Mouse (Mus musculus) gonadal fat pad, adult 2 months (tissue): ENCODE results near the gene Arhgap28. TPM values are rescaled to one million over a fixed set of nuclear protein-coding genes. Genes with fewer than 3 reads are reported as not detected.

Source experiments
- DNase-seq: peaks from one replicate; pipeline ENCODE4 v3.0.0-alpha.2; 2012; ENCODE audit warnings: low read depth
- polyA plus RNA-seq: library from polyadenylated mRNA; depleted of rRNA; stranded (reverse); fragments of >200 nt; gene quantifications from 2 replicates; pipeline ENCODE4 v1.2.3, GENCODE M21; 2012

The Arhgap28 gene
- polyA plus RNA-seq, 1 experiment = 3.9 TPM

DNA sequence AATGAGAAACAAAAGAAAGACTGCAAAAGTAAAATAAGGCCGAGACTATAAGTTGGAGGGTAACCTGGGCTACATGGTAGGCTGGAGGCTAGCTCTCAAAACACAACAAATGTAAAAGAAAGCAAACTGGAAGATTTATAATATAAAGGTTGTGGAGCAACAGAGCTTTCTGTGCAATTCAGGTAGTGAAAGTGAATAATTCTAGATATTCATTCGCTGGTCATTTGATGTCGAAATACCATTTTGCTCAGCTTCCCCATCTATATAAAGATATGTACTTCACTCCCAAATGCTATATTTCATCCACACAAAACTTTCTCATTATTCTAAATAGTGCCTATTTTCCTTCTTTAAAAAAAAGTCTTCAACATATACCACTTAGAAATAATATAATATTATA is 66.9 kb downstream of the Arhgap28 start:
- no peak for DNase-seq

DNA sequence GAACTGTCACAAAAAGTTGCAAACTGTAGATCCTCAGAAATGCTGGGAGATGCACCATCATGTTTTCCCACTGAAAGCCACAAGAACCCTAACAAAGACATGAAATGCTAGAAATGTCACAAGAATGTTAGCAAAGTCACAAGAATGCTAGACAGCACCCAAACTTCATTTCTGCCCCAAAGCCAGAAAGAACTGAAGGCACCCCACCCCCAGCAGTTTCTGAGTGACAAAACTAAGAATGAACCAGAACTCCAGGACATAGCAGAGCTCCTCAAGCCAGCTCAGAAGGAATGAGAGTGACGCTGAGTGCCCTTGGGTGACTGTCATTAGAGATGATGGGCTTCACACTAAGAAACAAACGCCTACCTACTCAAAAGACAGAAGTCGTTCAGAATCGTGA is 68.4 kb downstream of the Arhgap28 start:
- no peak for DNase-seq

DNA sequence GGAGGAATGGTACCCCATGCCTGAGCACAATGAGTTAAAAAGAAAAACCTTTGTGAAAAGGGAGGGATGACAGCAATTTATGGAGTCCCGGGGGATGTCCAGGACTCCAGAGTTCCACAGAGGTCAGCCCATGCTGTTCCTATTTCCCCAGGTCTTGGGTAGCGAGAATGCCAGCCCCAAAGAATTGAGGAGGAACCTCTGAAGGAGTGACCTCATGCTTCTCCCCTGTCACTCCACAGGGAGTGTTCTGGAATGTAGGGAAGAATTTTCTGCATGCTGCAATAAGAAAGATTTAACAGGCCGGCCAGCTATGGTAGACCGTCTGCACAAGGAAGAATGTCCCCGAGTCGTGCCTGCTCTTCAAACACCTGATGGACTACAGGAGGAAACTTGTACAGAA is 72.5 kb downstream of the Arhgap28 start:
- no peak for DNase-seq

DNA sequence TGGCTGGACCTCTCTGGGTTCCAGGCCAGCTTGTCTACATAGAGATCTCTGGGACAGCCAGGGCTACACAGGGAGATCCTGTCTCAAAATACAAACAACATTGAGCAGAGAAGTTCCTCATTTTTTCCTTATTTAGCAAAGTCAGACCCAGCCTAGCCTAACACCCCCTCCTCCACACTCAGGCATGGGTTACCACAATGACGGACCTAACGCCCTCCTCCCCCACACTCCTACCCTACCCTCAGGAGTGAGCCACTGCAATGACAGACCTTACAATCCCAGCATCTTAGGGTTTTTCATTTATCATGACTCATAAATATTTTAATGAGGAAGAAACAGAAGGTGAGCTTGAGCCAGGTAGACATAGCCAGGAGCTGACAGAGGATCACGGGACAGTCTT is 73.0 kb downstream of the Arhgap28 start:
- DNase-seq = no peak

DNA sequence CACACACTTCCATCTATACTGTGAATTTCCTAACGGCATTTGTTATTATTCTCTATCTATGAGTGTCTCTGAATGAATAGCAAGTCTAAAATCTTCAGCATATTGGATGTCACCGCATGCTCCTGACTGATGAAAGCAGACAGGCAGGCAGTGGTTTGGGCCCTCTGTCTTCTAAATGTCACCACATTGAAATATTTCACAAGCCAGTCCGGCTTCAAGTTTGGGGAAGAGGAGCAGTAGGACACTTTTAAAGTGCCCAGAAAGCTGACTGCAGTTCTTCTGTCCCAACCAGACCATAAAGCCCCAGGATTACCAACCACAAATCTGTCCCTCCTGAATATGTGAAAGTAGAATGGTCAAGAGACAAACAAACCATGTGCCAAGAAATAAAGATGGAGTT is 73.5 kb downstream of the Arhgap28 start:
- DNase-seq = no peak

DNA sequence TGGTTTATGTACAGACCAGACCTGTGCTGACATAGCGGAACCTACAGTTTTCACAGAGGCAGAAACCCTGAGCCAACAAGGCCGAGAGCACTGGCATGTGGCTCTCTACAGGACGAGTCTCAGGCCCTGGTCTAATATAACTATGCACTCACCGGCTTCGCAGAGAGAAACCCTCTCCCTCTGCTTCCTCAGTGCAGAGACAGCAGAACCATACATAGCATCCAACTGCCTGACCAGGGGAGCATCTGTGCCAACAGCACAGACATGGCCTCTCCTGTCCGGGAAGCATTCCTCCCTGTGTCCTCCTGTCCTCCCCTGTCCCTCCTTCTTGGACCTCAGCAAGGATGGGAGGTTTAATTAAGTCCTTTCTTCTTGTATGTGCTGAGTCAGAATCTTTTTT is 75.6 kb downstream of the Arhgap28 start:
- no peak for DNase-seq

DNA sequence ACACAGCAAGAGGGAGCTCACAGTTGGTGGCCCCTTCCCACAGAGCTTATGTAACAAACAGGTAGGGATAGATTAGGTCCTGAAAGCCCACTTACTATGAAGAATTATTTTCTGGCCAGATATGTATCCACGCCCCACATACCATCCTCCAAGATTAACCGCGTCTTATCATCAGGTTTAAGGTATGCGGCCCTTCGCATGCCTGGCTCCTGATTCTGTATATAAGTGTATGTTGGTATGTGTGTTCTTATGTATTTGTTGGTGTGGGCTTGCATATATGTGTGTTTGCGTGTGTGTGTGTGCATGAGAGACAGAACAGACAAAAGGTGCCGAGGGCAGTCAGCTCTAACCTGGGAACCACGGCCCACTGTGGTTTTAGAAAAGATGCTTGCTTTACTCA is 76.1 kb downstream of the Arhgap28 start:
- DNase-seq = no peak

DNA sequence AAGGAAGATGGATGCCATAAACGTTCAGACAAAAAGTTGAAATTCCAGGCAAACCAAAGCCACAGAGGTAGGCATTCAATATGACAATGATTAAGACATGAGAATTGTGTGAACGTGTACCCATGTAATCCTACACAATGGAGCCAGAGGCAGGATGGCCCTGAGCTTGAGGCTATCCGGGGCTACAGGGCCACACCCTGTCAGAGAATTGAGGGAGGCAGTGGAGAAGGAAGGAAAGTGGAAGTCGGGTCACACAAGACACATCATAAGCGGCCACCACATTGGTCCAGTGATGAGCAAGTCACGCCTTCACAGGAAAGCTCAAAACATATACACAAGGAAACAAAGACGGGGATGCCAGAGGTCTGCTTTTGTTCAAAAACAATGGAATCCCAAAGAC is 84.0 kb downstream of the Arhgap28 start:
- DNase-seq = no peak

DNA sequence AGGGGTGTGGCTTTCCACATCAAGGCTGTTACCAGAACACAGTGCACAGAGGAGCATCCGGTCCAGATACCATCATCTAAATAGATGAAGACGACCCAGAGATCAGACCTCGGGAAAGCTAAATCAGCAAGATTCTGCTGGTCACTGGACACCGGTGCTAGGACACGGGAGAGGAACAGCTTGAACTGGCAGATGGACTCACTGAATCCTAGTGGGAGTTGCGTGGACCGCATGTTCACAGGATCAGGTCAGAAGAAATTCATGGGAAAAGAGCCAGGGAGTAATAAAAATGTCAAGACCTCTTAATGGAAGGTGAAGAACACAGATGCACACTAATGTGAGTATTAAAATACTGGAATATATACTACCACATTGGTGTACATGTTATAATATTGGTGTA is 85.7 kb downstream of the Arhgap28 start:
- no peak for DNase-seq

DNA sequence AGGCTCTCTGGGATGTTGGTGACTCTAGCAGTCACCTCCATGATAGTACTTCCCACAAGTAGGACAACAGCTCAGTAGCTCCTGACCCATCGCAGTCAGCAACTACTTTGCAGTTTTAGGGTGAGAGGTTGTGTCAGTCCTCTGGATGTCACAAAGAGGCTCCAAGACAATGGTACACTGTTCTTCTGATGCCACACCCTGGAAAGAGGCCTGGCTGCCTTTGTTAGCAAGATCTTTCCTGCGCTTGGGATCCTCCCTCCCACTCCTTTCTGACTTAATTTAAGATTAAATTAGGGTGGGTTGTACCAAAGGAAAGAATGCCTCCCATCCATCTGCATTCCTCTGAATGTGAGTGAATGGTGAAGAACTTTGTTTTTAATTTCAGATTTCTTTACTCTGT is 87.0 kb downstream of the Arhgap28 start:
- DNase-seq = no peak

DNA sequence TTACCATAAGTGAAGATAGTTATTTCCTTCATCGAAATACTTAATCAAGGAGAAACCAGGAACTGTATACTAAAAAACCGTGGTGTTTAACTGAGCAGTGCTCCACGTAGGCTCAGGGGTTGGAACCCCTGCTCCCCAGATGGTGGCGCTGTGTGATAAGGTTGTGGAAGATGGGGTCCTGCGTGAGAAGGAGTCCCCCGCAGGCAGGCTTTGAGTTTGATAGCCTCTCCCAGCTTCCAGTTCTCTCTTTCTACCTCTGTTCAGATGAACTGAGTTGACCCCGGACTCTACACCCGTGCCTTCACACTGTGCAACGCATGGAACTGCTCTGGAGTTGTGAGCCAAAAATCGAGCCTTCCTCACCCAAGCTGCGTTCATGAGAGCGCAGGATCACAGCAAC is 91.3 kb downstream of the Arhgap28 start:
- no peak for DNase-seq

DNA sequence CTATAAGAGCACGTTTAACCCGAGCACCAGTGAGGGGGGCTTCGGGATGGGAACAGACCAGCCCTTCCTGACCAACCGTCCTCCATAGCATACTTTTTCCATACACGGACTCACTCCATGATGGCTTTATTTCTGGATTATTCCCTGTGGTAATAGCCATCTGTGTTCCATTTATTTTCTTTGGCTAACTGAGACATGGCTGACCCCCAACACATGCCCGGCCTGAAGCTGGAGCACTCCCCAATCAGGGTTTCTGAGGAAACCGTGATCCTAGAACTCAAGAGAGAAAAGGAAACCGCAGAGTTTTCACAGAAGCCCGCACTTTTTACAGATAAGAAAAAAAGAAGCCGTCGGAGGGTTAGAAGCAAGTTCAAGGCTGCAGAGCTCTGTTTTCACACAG is 91.9 kb downstream of the Arhgap28 start:
- DNase-seq = no peak

DNA sequence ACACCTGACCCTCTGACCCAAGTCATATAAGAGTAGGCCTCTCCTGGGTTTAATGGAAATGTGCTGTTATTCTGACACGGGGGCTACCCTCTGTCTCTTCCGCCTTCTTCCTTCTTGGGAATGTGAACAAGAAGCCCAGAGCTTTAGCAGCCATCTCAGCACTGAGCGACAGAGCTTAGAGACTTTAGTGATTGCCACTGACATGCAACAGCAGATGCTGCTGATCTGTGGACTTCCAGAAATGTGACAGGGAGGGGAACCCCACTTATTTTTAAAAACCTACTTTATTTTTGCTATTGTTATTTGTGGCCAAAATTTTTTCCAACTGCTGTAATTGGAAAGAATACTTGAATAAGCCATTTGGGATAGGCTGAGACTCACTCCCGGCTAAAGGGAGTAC is 95.4 kb downstream of the Arhgap28 start:
- no peak for DNase-seq

DNA sequence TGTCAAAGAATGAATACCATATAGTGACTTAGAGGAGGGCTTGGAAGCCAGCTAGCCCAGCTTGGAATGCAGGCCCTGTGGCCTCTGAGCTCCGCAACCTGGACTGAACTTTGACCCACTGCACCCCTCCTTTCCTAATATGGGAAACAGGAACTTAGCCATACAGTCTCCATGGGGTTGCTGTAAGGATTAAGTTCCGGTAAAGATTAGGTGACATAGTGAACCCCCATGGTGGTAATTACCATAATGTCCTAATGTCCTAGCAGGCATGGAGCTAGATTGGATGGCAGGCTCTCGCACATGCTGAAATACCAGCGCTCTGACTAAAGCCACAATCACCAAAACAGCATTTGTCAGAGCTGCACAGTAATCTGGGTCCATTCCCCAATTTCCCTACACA is 95.8 kb downstream of the Arhgap28 start:
- DNase-seq = no peak

DNA sequence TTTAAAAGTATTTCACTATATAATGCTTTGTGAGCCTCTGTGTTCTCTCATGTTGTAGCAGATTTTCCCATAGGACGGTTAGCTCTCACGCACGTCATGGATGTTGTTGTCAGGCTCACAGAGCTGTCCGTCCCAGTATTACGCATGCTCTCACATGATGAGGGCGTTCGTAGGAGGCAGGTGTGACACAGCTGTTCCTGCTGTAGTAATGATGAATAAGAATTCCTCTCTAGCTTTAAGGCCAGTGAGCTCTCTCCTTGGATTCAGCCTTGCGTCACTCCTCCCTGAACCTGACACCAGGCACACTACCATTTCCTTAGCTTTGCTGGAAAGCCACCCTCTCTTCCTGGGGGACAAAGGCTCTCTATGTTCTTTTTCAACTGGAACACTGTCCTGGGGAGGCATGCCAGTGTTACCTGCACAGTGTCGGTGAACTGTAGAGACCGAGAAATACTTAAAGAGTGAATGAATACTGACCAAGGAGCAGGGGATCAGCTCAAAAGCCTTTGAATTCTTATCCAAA is 96.3 kb downstream of the Arhgap28 start:
- no peak for DNase-seq

DNA sequence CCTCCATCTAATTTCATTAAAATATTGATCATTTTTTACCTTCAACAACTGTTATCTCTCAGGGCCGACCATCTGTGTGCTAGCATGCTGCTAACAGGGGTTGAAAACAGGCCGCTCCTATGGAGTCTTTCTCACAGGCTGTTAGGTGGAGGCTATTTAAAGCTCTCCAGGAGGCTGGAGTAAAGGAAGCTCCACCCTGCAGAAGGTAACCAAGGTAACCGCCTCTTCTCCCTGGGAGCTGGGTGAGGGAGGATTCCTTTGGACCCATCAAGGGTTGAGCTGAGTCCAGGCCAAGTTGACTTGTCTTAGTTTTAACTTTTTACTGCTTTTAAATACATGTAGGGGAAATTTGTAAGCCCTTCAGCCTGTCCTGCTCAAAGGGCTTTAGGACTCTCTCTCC is 97.7 kb downstream of the Arhgap28 start:
- no peak for DNase-seq

DNA sequence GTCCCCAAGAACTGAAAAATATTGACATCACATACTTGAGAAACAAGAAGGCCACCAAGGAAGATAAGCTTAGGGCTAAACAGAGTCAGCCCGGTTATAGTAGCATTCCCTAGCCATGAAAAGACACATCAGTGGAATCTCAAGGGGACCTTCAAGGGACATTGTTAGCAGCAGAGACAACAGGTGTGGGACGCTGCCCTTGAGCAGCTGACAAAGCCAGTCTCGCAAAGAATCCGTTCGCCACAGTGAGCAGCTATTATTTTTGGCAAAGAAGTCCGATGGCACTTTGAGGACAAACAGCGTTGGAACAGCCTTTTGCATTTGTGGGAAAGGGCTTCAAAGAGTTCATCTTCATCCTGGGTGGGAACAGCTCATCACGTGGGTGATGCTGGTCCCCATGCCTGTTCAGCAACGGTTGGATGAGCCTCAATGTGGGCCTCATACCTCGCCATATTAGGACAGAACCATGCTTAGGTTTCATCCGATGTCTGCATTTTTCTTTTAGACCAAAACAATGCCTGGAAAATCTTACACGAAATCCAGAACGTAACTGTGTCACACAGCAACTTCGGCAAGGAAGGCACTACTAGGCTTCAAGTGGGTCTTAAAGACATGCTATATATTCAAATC is 99.5 kb downstream of the Arhgap28 start:
- no peak for DNase-seq

DNA sequence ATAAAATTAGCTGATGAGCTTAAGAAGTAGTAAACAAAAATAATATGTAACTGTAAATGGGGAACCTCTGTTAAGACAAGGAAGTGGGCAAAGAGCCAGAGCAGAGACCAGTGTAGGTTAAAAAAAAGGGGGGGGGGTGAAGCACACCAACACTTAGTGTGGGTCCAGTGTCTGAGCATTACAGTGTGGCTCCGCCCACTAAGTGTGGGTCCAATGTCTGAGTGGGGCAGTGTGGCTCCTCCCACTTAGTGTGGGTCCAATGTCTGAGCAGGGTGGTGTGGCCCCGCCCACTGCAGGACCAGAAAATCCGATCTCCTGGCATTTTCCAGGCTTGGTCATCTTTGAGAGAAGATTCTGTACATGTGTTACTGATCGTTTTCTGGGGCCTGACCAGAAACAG is 101.1 kb downstream of the Arhgap28 start:
- DNase-seq = no peak

DNA sequence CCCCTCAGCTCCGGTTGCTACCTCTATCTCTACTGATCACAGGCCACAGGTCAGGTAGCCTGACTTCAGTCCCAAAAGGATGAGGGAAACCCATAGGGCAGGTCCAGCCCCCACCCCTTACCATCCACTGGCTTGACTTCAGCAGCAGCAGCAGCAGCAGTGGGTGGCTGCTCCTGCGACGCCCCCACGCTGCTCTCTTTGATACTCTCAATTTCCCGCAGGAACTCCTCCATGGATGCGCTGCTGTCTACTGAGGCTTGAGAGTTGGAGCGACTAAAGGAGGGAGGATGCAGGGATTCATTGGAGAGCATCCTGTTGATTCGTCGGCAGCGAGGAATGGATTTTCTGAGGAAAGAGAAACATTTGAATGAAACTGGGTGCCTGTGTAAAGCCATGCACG is 102.8 kb downstream of the Arhgap28 start:
- DNase-seq = no peak

DNA sequence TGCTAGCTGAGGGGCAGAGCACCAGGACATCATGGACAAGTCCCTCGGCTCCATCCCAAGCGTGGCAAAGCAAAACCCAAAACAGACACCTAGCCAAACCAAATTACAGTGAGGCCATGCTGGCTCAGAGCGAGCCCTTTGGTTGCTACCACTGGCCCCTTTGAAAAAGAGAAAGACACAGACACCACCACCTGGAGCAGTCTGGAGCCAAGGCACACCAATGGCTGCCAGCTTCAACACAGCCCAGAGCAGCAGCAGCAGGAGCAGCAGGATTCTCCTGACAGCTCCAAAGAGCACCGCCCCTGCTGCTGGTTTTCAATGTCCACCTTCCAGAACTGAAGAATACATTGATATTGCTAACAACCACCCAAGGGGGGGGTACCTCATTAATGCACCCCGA is 104.5 kb downstream of the Arhgap28 start:
- no peak for DNase-seq

DNA sequence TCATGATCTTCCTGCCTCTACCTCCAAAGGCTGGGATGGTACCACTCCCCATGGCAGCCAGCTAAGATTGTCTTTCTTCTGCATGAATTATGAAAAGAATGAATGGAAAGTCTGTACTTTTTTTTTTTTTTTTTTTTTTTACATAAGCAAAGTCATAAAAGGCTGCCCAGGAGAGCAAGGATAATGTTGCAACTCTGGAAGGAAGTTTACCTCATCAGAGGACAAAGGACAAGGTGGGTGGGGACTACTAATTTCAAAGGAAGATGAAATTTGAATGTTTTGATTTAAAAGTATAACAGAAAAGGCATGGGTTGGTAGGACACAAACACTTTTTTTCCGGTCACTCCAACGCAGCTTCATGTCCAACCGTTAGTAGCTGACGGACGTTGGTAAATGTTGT is 107.5 kb downstream of the Arhgap28 start:
- DNase-seq = no peak

DNA sequence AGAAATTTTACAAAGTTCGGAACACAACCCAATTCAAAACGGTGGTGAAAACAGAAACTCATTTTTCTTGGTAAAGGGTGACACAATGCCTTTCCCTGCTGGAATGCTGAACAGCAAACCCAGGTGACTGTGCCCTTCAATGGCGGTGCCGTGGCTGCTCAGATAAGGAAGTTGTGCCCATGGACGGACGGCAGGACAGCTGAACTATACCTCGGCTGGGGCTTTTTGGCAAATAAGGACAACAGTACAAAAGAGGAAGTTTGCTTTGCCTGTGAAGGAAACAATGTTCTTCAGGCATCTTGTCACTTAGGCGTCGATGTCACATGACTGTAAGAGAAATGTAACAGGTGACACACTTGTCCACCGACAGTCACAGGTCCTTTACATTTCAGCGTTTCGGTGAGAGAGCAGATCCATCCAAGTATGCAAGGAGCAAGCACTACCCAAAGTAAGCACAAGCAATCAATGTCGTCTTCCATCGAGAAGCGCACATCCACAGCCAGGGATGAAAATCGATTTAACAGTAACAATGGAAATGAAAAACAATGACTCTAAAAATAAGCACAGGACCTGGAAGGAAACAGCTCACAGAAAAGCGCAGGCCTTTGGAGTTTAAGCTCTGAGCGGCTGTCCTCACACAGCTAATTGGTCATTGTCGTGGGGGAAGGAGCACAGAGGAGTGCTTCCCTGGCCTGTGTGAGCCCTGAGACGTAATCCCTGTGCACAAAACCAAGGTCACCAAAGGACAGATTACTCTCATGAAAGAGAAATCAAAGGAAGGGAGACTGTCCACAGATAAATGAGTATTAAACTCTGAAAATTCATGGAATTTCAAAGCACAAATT is 114.2 kb downstream of the Arhgap28 start:
- no peak for DNase-seq

DNA sequence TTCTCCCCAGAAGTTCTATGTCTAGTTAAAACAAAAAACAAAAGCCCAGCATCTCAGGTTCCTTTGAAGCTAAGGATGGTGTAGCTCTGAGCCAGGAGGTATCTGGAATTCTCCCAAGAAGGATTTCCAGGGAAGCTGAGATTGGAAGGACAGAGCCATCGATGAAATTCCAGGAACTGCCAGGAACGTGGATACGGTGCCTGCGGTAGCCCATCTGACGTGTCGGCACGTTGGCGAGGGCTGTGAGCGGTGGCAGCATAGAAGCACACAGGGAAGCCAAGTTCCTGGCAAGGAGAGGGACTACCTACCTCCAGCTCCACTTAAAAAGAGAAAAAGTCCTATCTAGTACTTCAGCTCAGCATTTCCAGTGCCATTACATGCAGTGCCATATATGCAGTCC is 115.8 kb downstream of the Arhgap28 start:
- DNase-seq = no peak
